Mouse (Mus musculus) heart, postnatal 10 days (tissue): ENCODE measurements around the gene Ush2a. TPM values are rescaled to one million over a fixed set of nuclear protein-coding genes. Genes with fewer than 3 reads are reported as not detected.

Source experiments
- DNase-seq, 2 experiments: peaks; one replicate each; pipeline ENCODE4 v3.0.0; 2021
- intact Hi-C: fragments of 180-260 bp; cut with DNase I; formaldehyde crosslinking; loops from one replicate; pipeline ENCODE4 v1.15.1; 2025
- total RNA-seq, 2 experiments: library from RNA; stranded (reverse); gene quantifications; 2 replicates each; pipeline ENCODE4 v1.2.3; 2021

Gene Ush2a
- total RNA-seq, 2 experiments from 2014 or later: 0.07 to 0.24 TPM

DNA sequence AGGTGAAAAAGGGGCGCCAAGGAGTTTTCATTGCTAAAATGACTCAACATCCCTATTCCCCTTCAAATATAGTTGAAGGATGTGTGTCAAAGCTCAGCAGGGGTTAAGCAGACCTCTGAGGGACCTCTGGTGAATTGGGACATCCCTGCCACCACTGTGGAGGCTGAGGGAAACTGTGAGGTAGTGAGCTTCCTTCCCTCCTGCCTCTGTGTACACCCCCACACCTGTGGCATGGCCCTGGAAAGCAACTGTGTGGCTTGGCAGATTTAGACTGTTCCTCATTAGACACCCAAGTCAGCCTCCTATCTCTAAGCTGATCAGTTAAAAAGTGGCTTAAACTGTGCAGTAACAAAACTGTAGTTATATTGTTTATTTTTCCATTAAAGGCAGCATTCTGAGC is 275.2 kb downstream of the Ush2a start:
- intact Hi-C loops: no loop called here
- no peak for DNase-seq

GRCm38 (mm10) chr1:188539621-188540020 is 277.8 kb downstream of the Ush2a start:
- DNase-seq: no peak
- intact Hi-C loops: no loop called here

GRCm38 (mm10) chr1:188541492-188541891 is 279.7 kb downstream of the Ush2a start:
- no peak for DNase-seq
- intact Hi-C loops: no loop called here

- DNase-seq: no peak
- intact Hi-C loops: no loop called here
These were observed 281.5 kb downstream of the Ush2a start for GRCm38 (mm10) chr1:188543364-188543763.

DNA sequence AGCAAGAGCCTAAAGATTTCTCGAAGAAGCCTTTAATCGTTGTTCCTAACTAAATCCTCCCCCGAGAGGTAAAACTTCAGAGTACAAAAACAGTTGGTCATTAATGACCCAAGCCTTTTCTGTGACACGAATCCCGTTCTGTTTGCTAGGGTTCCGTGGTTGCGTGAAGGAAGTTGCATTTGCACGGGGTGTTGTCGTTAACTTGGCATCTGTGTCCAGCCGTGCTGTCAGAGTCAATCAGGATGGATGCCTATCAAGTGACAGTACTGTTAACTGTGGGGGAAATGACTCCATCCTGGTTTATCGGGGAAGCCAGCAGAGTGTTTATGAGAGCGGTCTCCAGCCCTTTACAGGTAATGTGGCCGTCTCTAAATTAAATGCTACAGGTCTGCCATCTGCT is 287.9 kb downstream of the Ush2a start:
- no peak for DNase-seq
- intact Hi-C loops: no loop called here

- intact Hi-C loops: no loop called here
- no peak for DNase-seq
These were observed 290.0 kb downstream of the Ush2a start for GRCm38 (mm10) chr1:188551802-188552201.

- no peak for DNase-seq
- intact Hi-C loops: no loop called here
These were observed 297.1 kb downstream of the Ush2a start for GRCm38 (mm10) chr1:188558911-188559310.

DNA sequence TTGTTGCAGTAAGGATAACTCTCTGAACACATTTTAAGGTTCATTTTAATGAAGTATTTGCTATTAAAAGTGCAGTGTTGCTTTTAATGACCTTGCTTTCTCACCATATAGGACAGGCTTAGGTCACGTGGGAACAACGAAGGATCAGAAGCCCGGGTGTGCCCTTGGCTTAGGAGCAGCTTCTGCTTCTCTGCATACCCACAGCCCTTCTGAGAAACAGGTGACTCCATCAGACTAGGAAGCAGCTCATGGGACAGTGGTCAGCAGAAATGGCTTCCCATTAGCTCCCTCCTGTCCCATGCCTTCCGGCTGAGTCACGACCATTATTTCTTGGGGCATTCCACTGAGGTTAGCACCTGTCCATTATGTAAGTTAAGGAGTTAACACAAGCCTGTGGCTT is 304.4 kb downstream of the Ush2a start:
- DNase-seq: no peak
- intact Hi-C loops: no loop called here

GRCm38 (mm10) chr1:188567486-188567885 is 305.7 kb downstream of the Ush2a start:
- DNase-seq: no peak
- intact Hi-C loops: no loop called here

DNA sequence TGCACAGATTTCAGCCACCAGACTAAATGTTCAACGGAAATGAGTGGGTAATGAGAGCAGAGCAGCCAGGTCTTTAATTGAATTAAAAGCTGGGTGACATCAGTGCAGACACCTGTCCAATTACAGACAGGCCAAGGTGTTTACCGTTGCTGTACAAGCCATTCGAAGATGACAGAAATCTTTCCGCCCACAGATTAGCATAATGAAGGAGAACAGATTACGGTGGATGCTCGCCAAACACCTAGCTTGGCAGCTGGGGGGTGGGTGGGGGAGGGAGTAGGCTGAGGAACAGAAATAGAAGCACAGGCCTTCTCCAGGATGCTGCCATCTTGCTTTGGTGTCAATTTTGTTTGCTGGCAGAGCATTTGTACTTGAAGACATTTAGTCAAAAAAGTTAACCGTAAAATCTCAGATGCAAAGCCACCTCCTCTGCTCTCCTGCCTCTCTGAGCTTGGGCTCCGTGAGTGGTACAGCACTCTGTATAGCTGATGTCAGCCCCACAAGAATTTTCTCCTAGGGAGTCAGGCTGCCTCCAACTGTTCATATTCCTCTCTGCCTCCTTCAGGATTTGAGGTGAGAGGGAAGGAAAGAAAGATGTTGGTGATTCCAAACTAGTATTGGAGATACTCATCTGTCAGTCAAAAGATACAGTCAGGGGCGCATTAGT is 306.6 kb downstream of the Ush2a start:
- DNase-seq: no peak
- intact Hi-C loops: no loop called here

- intact Hi-C loops: no loop called here
- DNase-seq: no peak
These were observed 314.5 kb downstream of the Ush2a start for GRCm38 (mm10) chr1:188576246-188576747.

GRCm38 (mm10) chr1:188577376-188577775 is 315.6 kb downstream of the Ush2a start:
- intact Hi-C loops: no loop called here
- no peak for DNase-seq

DNA sequence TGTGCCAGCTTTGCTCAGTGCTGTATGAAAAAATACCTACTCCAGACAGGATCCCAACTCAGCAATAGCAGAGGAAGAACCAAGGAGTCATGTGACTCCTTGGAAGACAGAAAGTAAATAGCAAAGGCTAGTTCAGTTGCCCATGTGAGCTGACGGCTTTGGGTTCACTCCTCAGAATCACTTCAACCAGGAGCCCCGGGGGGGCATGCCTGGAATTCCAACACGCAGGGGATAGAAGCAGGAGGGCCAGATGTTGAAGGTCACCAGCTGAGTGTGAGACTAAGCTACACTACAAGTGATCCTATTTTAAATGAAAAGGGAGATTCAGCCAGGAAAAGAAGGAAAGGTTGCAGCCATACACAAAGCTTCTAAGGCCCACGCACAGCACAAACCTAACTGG is 319.3 kb downstream of the Ush2a start:
- intact Hi-C loops: no loop called here
- no peak for DNase-seq

DNA sequence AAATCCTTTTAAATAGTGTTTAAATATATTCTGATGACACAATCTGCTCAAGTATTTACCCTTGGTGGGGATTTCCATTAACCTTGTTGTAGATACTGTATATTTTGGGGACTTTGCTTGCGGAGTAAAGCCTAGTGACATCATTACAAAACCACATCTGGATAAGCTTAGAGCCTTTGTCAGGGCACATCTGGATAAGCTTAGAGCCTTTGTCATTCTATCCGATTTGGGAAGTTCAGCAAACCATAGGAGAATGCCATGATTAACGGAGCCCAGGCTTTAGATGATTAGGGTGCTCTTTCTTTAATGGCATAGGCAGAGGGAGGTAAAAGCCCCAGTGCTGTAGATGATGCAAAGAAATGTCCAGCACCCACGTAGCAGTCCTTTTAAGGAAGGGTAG is 333.4 kb downstream of the Ush2a start:
- intact Hi-C loops: no loop called here
- no peak for DNase-seq

- intact Hi-C loops: no loop called here
- no peak for DNase-seq
These were observed 336.2 kb downstream of the Ush2a start for GRCm38 (mm10) chr1:188598052-188598451.

DNA sequence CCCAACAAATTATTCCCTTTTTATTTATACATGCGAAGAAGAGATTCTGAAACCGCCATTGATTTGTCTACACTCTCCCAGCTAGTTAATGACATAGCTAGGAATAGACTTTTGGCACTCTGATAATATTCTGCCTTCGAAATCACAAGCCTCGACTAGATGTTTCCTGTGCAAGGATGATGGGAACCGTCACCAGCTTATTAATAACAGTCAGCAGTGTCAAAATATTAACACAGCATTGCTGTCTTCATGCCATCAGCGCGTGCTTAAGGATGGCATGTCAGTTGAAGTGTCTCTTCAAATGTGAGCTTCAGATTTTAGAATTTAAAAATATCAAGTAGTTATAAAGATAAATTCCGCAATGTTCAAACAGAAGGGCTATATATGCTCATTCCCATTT is 337.3 kb downstream of the Ush2a start:
- intact Hi-C loops: no loop called here

DNA sequence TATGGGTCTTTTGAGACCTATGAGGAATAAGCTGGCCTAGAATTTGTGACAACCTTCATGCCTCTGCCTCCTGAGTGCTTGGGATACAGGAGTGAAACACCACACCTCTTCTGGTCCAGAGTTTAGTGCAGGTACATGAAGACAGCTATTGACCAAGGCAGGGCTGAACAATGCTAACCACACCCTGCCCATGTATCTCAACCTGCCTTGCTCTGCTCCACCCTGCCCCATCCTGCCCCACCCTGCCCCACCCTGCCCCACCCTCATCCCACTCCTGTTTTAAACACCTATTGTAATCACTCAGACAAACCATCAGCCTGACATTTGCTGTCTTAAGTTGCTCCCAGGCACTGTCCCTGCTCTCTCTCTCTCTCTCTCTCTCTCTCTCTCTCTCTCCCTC is 344.6 kb downstream of the Ush2a start:
- intact Hi-C loops: no loop called here
- DNase-seq: no peak

More for the DNA sequence above, 337.3 kb downstream of the Ush2a start:
- DNase-seq: no peak

GRCm38 (mm10) chr1:188616547-188616946 is 354.7 kb downstream of the Ush2a start:
- intact Hi-C loops: no loop called here
- no peak for DNase-seq

- DNase-seq: peak; percentile 29 to 34
- intact Hi-C loops: loop anchor here (5.0 to 10.0 kb wide), 3 partner anchors 649 to 1809 kb away; no protein-coding TSS in a partner anchor
These were observed 371.9 kb downstream of the Ush2a start for GRCm38 (mm10) chr1:188633736-188634135.

DNA sequence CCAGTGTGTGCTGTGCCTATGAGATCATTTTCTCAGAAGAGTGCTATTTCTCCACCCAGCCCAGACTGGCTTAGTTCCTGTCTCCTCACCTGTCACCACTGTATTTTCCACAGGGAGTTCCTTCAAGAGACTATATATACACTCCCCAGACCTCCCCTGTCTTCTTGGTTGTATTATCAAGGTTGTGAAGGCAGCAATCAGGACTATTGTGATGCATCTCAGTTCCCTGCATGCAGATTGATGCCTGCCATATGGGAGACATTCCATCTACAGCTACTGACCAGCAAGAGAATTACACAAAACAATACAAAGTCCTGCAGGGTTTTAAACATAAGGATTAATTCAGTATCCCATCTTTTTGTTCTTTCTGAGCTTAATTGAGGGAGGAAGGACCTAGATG is 377.8 kb downstream of the Ush2a start:
- no peak for DNase-seq
- intact Hi-C loops: loop anchor here (10.0 kb wide), 2 partner anchors 655 to 1815 kb away; no protein-coding TSS in a partner anchor

DNA sequence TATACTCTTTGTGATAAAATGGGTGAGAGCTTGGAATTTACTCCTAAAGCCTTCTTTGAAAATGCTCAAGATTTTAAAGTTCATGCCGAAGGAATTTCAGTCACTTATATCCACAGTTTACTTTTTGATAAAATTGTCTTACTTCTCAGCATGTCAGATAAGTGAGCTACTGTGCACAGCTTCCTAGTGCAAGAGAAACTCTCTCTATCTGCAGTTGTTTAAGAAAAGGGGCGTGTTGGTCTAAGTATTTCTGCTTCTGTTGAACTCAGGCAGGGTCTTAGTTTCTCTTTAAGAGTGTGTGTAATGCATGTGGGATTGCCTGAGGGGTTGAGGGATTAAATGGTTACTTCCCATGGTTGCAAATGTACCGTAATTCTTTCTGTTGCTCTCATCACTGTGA is 381.3 kb downstream of the Ush2a start:
- no peak for DNase-seq
- intact Hi-C loops: no loop called here

DNA sequence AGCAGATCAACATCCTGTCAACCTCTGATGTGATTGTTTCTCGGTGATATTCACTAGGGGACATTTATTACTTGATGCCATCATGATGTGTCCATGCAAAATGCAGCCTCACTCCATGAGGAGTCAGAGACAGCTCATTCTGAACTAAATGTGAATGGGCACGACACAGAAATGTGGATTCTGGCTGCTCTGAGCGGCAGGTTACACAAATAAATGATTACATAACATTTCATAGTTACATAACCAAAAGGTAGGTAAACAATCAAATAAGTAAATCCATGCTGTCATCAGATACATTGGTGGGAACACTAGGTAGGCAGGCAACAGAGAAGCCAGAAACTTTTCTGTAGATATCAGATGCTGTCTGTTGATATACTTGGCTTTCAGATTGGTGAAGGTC is 391.2 kb downstream of the Ush2a start:
- no peak for DNase-seq
- intact Hi-C loops: no loop called here

GRCm38 (mm10) chr1:188656121-188656520 is 394.3 kb downstream of the Ush2a start:
- no peak for DNase-seq
- intact Hi-C loops: no loop called here
